Mouse (Mus musculus) embryonic facial prominence, embryonic 11.5 days (tissue): ENCODE data around the gene Gm27021. TPM values are rescaled to one million over a fixed set of nuclear protein-coding genes. Genes with fewer than 3 reads are reported as not detected.

Experiments
- polyA plus RNA-seq: library from polyadenylated mRNA; unstranded; fragments of >200 nt; fragmentation: Nextera tagmentation; extraction: Ambion mirVana; gene quantifications from 2 replicates; pipeline ENCODE4 v1.2.1, GENCODE M21; 2014

The Gm27021 gene
- polyA plus RNA-seq, 1 experiment from 2014 or later = 3.0 TPM

Other genes starting within 250 kb of the Gm27021 start
- gene Gins2, start 78.8 kb downstream of the Gm27021 start, polyA plus RNA-seq = 127 and 132 TPM in 2 replicates
- gene 1190005I06Rik, start 20.4 kb downstream of the Gm27021 start, polyA plus RNA-seq = 3.4 and 5.9 TPM in 2 replicates
- 854 and 888 TPM in 2 replicates for gene Cox4i1, start 143 bp upstream of the Gm27021 start, polyA plus RNA-seq
- gene Emc8, start 494 bp upstream of the Gm27021 start, polyA plus RNA-seq = 322 and 338 TPM in 2 replicates
- gene Irf8, start 68.3 kb upstream of the Gm27021 start, polyA plus RNA-seq = 2.3 and 3.4 TPM in 2 replicates